ENCODE assay signal across 8 mouse cellular contexts in genomic region chr17:74431481-74431880, GRCm38 (mm10). TPM values are rescaled to one million over a fixed set of nuclear protein-coding genes. Genes with fewer than 3 reads are reported as not detected.
A peak's percentile ranks its signal among the peaks of the same experiment; 100 is the strongest.
DNase-seq lines count a peak whose midpoint lies in the region; ATAC-seq and TF ChIP-seq lines count a peak whose summit lies in the region.

No protein-coding gene starts in this region.

- no peaks in the 10 kb centered on the region for H3K9me3 ChIP-seq in forebrain, postnatal 0 days (ENCODE audit: low read length)
- no peaks in the 10 kb centered on the region for H3K9me3 ChIP-seq in forebrain, embryonic 15.5 days
- H3K9me3 ChIP-seq in hindbrain, embryonic 14.5 days (ENCODE audit: control insufficient read depth, low read length), result no peaks in the 10 kb centered on the region
- no peaks in the 10 kb centered on the region for H3K9me3 ChIP-seq in stomach, embryonic 16.5 days (replicated peaks; ENCODE audit: control insufficient read depth, low read length)
- H3K9me3 ChIP-seq in midbrain, embryonic 15.5 days, result no peaks in the 10 kb centered on the region

- no peak for DNase-seq in forebrain, postnatal 0 days
- DNase-seq in right cerebral cortex, postnatal 10 days (ENCODE audit: low spot score in 2 of 2), result peak; percentile 27 to 35
- no peak for DNase-seq in right cerebral cortex, postnatal 36 days (ENCODE audit: low spot score in 2 of 2)
- peak; percentile 9 for DNase-seq in hindbrain, embryonic 14.5 days (ENCODE audit: low spot score)
- DNase-seq in c-Kit-positive CD71-positive TER-119-positive erythroid progenitor cells, embryonic 14.5 days (ENCODE audit: low spot score), result no peak

- no peak overlapping the region for H3K4me3 ChIP-seq in forebrain, postnatal 0 days (ENCODE audit: low read depth, low read length)
- H3K4me3 ChIP-seq in forebrain, embryonic 15.5 days, result no peak overlapping the region
- no peak overlapping the region for H3K4me3 ChIP-seq in hindbrain, embryonic 14.5 days (replicated peaks; ENCODE audit: low read length)
- H3K4me3 ChIP-seq in stomach, embryonic 16.5 days (replicated peaks; ENCODE audit: low read length), result no peak overlapping the region
- H3K4me3 ChIP-seq in midbrain, embryonic 15.5 days, result no peak overlapping the region

- ATAC-seq in forebrain, postnatal 0 days, result peak; percentile 25; the same call in 1 of the 2 replicates
- ATAC-seq in forebrain, embryonic 15.5 days (replicated peaks), result no peak
- ATAC-seq in hindbrain, embryonic 14.5 days (ENCODE audit: low FRiP score), result no peak
- ATAC-seq in stomach, embryonic 16.5 days (ENCODE audit: insufficient read depth, low FRiP score), result 0 out of 2 replicates have a peak, but pooled peaks have one; percentile 31
- no peak for ATAC-seq in midbrain, embryonic 15.5 days (replicated peaks)

- H3K4me2 ChIP-seq in forebrain, postnatal 0 days (ENCODE audit: low read depth), result no peak overlapping the region
- H3K4me2 ChIP-seq in forebrain, embryonic 15.5 days (replicated peaks), result no peak overlapping the region
- no peak overlapping the region for H3K4me2 ChIP-seq in hindbrain, embryonic 14.5 days (replicated peaks)
- H3K4me2 ChIP-seq in stomach, embryonic 16.5 days (ENCODE audit: low read depth, low read length), result no peak overlapping the region
- H3K4me2 ChIP-seq in midbrain, embryonic 15.5 days, result no peak overlapping the region

- TF ChIP-seq CTCF in forebrain, postnatal 0 days (IDR thresholded peaks at IDR 0.05; ENCODE audit: low read depth), result peak; percentile 16; the same call in 1 of the 2 replicates

- no peak overlapping the region for H3K9ac ChIP-seq in forebrain, postnatal 0 days
- no peak overlapping the region for H3K9ac ChIP-seq in forebrain, embryonic 15.5 days (replicated peaks)
- no peak overlapping the region for H3K9ac ChIP-seq in hindbrain, embryonic 14.5 days
- no peak overlapping the region for H3K9ac ChIP-seq in stomach, embryonic 16.5 days (ENCODE audit: low read length)
- H3K9ac ChIP-seq in midbrain, embryonic 15.5 days, result no peak overlapping the region

- no peaks in the 10 kb centered on the region for H3K4me1 ChIP-seq in forebrain, postnatal 0 days (ENCODE audit: insufficient read depth)
- H3K4me1 ChIP-seq in forebrain, embryonic 15.5 days, result no peaks in the 10 kb centered on the region
- no peaks in the 10 kb centered on the region for H3K4me1 ChIP-seq in hindbrain, embryonic 14.5 days (replicated peaks; ENCODE audit: control insufficient read depth, insufficient read depth, low read length)
- H3K4me1 ChIP-seq in stomach, embryonic 16.5 days (ENCODE audit: control insufficient read depth, insufficient read depth, low read length), result 0 out of 2 replicates have a peak, but pooled peaks cover 5% of the 10 kb centered on the region
- H3K4me1 ChIP-seq in midbrain, embryonic 15.5 days, result no peaks in the 10 kb centered on the region

- H3K27me3 ChIP-seq in forebrain, postnatal 0 days (ENCODE audit: insufficient read depth, low read length), result no peaks in the 10 kb centered on the region
- no peaks in the 10 kb centered on the region for H3K27me3 ChIP-seq in forebrain, embryonic 15.5 days
- no peaks in the 10 kb centered on the region for H3K27me3 ChIP-seq in hindbrain, embryonic 14.5 days (ENCODE audit: control insufficient read depth, insufficient read depth, low read length)
- no peaks in the 10 kb centered on the region for H3K27me3 ChIP-seq in stomach, embryonic 16.5 days (ENCODE audit: control insufficient read depth, insufficient read depth, low read length)
- H3K27me3 ChIP-seq in midbrain, embryonic 15.5 days (replicated peaks), result no peaks in the 10 kb centered on the region

- WGBS in forebrain, postnatal 0 days, result 73% methylated on average over 13 of the region's 13 CpGs
- WGBS in forebrain, embryonic 15.5 days, result 65% methylated on average over 13 of the region's 13 CpGs
- 74% methylated on average over 13 of the region's 13 CpGs for WGBS in hindbrain, embryonic 14.5 days
- 74% methylated on average over 13 of the region's 13 CpGs for WGBS in stomach, embryonic 16.5 days
- 71% methylated on average over 13 of the region's 13 CpGs for WGBS in midbrain, embryonic 15.5 days

- no peaks in the 10 kb centered on the region for H3K36me3 ChIP-seq in forebrain, postnatal 0 days (ENCODE audit: insufficient read depth)
- H3K36me3 ChIP-seq in forebrain, embryonic 15.5 days, result peaks cover 11% of the 10 kb centered on the region
- peaks cover 16% of the 10 kb centered on the region for H3K36me3 ChIP-seq in hindbrain, embryonic 14.5 days (replicated peaks; ENCODE audit: control insufficient read depth, insufficient read depth)
- 0 out of 2 replicates have a peak, but pooled peaks cover 4% of the 10 kb centered on the region for H3K36me3 ChIP-seq in stomach, embryonic 16.5 days (ENCODE audit: control insufficient read depth, insufficient read depth, low read length)
- no peaks in the 10 kb centered on the region for H3K36me3 ChIP-seq in midbrain, embryonic 15.5 days (replicated peaks)

- no peak overlapping the region for H3K27ac ChIP-seq in forebrain, postnatal 0 days (ENCODE audit: low read depth, low read length)
- no peak overlapping the region for H3K27ac ChIP-seq in forebrain, embryonic 15.5 days (replicated peaks)
- no peak overlapping the region for H3K27ac ChIP-seq in hindbrain, embryonic 14.5 days
- H3K27ac ChIP-seq in stomach, embryonic 16.5 days (ENCODE audit: low read length), result no peak overlapping the region
- no peak overlapping the region for H3K27ac ChIP-seq in midbrain, embryonic 15.5 days

RNA-seq across cellular contexts. Expression of gene Nlrc4, which starts 27.5 kb away (rescaled TPM):
- total RNA-seq in forebrain, postnatal 0 days (2014; rRNA removed), result 0.15 and 0.19 TPM in 2 replicates
- 0.20 and 0.23 TPM in 2 replicates for polyA plus RNA-seq in forebrain, postnatal 0 days (2015; fragmentation: Nextera tagmentation; extraction: Ambion mirVana)
- polyA plus RNA-seq in forebrain, embryonic 15.5 days (2015; fragmentation: Nextera tagmentation; extraction: Ambion mirVana), result 0.22 and 0.26 TPM in 2 replicates
- 0.38 and 0.44 TPM in 2 replicates for polyA plus RNA-seq in hindbrain, embryonic 14.5 days (2014; fragmentation: Nextera tagmentation; extraction: Ambion mirVana)
- 3.2 and 3.8 TPM in 2 replicates for polyA plus RNA-seq in stomach, embryonic 16.5 days (2015; fragmentation: Nextera tagmentation; extraction: Ambion mirVana)
- 0.41 and 0.43 TPM in 2 replicates for polyA plus RNA-seq in midbrain, embryonic 15.5 days (2015; fragmentation: Nextera tagmentation; extraction: Ambion mirVana)

RNA-seq across cellular contexts. Expression of gene Slc30a6, which starts 36.1 kb away (rescaled TPM):
- 16.9 and 18.8 TPM in 2 replicates for total RNA-seq in forebrain, postnatal 0 days (2014; rRNA removed)
- 21.5 and 24.4 TPM in 2 replicates for polyA plus RNA-seq in forebrain, postnatal 0 days (2015; fragmentation: Nextera tagmentation; extraction: Ambion mirVana)
- 28.3 and 30.9 TPM in 2 replicates for polyA plus RNA-seq in forebrain, embryonic 15.5 days (2015; fragmentation: Nextera tagmentation; extraction: Ambion mirVana)
- polyA plus RNA-seq in hindbrain, embryonic 14.5 days (2014; fragmentation: Nextera tagmentation; extraction: Ambion mirVana), result 28.1 and 30.8 TPM in 2 replicates
- polyA plus RNA-seq in stomach, embryonic 16.5 days (2015; fragmentation: Nextera tagmentation; extraction: Ambion mirVana), result 37.7 and 42.5 TPM in 2 replicates
- 32.3 and 33.0 TPM in 2 replicates for polyA plus RNA-seq in midbrain, embryonic 15.5 days (2015; fragmentation: Nextera tagmentation; extraction: Ambion mirVana)

RNA-seq across cellular contexts. Expression of gene Yipf4, which starts 57.8 kb away (rescaled TPM):
- total RNA-seq in forebrain, postnatal 0 days (2014; rRNA removed), result 46.0 and 52.3 TPM in 2 replicates
- polyA plus RNA-seq in forebrain, postnatal 0 days (2015; fragmentation: Nextera tagmentation; extraction: Ambion mirVana), result 50.7 and 51.7 TPM in 2 replicates
- 55.8 and 65.0 TPM in 2 replicates for polyA plus RNA-seq in forebrain, embryonic 15.5 days (2015; fragmentation: Nextera tagmentation; extraction: Ambion mirVana)
- polyA plus RNA-seq in hindbrain, embryonic 14.5 days (2014; fragmentation: Nextera tagmentation; extraction: Ambion mirVana), result 62.2 TPM in 2 replicates
- polyA plus RNA-seq in stomach, embryonic 16.5 days (2015; fragmentation: Nextera tagmentation; extraction: Ambion mirVana), result 57.0 and 62.3 TPM in 2 replicates
- polyA plus RNA-seq in midbrain, embryonic 15.5 days (2015; fragmentation: Nextera tagmentation; extraction: Ambion mirVana), result 45.6 and 46.7 TPM in 2 replicates

Comparison
In these comparisons a context has a peak if more than half of its experiments do, and no peak if none do; other contexts are left out.
1. ATAC-seq: peak in forebrain, postnatal 0 days (single experiment) and stomach, embryonic 16.5 days (single experiment); none in forebrain, embryonic 15.5 days (single experiment), hindbrain, embryonic 14.5 days (single experiment) and midbrain, embryonic 15.5 days (single experiment).
2. DNase-seq: peak in right cerebral cortex, postnatal 10 days (2 of 2) and hindbrain, embryonic 14.5 days (single experiment); none in forebrain, postnatal 0 days (single experiment), right cerebral cortex, postnatal 36 days (0 of 2) and c-Kit-positive CD71-positive TER-119-positive erythroid progenitor cells, embryonic 14.5 days (single experiment).